Mouse (Mus musculus) T-helper 17 cell (primary cell): ENCODE data around the gene Wwtr1.

Experiments used
- in situ Hi-C, 2 experiments: fragments of 300-600 bp; cut with MboI, MseI; formaldehyde crosslinking; loops; 1 replicate in 1 of 2; 2 replicates in 1 of 2; pipeline ENCODE4 v1.15.1; 2025; ENCODE audit warnings: high pct_unique_total_duplicates in 2 of 2

The Wwtr1 gene

DNA sequence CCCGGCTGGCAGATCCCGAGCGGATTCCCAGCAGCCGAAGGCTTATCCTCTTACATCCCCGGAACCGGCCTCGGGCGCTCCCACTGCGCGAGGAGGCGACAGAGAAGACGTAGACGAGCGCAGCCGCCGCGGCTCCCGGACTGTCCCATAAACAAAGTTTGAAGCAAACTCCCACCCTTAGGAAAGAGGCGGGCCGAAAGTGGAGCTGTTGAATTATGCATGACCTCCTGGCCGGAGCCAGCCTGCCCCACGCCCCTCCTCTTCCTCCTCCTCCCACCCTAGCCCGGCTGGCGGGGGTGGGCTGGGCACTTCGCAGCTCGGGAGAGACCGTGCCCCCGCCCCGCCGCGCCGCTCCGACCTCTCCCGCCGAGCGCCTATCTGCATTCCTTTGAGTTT is at the start of gene Wwtr1:
Gene Wwtr1, minus strand, starts transcription at position 251 of the 396 bp plus-strand sequence.
- in situ Hi-C loops: no loop called here

DNA sequence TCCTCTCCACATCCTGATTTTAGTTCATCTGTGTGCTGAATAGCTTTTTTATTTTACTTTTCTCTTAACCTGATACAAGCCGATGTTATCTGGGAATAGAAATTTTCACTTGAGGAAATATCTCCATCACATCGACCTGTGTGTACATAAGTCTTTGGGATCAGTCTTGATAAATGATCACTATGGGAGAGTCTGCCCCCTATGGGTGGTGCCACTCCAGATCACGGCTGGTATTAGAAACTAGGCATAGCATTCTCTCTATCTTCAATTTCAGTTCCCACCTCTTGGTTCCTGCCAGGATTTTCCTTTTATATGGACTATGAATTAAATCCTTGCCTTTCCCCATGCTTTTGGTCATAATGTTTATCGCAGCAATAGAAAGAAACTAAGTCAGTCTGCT is 44.0 kb upstream of the Wwtr1 start:
- in situ Hi-C loops: loop anchor here in 1 of 2 experiments (25.0 kb wide), 1 partner anchor 1607 kb away; no protein-coding TSS in a partner anchor

DNA sequence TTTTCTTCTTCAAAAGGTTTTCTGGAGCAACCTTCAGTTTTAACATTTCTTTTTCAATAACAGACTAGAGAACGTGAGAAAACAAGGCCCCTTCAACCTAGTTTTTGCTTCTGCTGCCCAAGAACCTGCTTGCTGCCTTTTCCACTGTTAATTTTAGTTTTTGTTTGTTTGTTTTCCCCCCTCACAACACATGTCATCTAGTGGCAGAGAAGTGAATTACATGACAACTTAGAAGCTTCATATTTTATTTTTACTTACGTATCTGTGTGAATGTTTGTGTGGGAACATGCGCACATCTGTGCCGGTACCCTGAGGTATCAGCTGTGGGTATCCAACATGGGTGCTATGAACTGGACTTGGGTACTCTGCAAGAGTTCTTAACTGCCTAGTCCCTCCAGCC is 39.9 kb upstream of the Wwtr1 start:
- in situ Hi-C loops: loop anchor here in 1 of 2 experiments (25.0 kb wide), 1 partner anchor 1603 kb away; no protein-coding TSS in a partner anchor

DNA sequence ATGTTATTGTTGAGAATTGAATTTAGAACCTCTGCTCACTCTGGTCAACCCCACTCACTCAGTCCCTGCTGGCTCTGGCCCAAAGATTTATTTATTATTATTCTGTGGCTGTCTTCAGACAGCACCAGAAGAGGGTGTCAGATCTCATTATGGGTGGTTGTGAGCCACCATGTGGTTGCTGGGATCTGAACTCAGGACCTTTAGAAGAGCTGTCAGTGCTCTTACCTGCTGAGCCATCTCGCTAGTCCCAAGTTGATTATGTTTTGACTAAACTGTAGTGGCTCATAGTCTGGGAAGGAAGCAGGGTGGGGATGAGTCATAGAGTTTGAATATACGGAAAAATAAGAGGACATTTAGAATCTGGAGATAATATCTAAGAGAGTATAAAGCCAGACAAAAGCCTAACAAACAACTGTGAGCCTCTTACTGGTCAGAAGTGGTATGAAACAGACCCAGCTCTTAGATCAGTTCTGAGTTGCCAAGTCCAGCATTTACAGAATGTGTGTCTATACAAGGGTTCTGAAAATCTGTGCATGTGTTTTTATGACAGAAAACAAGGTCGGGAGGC is 36.8 kb upstream of the Wwtr1 start:
- in situ Hi-C loops: loop anchor here in 1 of 2 experiments (25.0 kb wide), 1 partner anchor 1600 kb away; no protein-coding TSS in a partner anchor

DNA sequence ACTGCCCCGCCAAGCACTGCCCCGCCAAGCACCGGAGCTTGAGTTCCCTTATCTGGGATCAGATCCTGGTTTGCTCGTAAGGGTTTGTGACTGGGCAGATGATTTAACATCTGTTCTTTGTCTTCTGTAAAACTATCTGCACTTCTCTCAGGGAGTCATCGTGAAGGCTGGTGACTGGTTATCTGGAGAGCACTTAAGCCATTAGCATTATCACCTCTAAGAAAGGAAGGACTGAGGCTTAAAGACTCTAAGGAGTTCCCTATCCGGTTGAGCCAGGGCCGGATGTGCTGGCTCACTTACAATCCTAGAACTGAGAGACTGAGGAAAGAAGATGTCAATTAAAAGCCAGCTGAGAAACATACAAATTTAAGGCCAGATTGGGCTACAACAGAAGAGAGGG is 36.1 kb upstream of the Wwtr1 start:
- in situ Hi-C loops: loop anchor here in 1 of 2 experiments (25.0 kb wide), 1 partner anchor 1599 kb away; no protein-coding TSS in a partner anchor

DNA sequence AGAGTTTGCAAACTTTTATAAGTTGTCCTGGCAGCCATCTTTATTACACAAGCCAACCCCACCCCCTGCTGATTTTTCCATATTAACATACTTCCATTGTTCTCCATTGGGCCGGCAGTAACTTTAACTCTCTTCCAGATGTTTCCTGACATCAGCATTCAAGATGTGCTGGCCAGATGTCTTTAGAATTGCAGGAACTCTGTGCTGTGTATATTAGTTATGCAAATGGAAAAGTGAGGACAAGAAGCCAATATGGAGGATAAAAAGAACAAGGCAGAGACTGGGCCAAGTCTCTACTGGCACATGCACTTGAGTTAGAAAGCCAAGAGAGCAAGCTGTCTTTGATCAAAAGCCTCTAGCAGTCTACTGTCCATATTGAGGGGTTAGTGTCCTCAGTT is 28.9 kb upstream of the Wwtr1 start:
- in situ Hi-C loops: loop anchor here in 1 of 2 experiments (25.0 kb wide), 1 partner anchor 1592 kb away; no protein-coding TSS in a partner anchor

DNA sequence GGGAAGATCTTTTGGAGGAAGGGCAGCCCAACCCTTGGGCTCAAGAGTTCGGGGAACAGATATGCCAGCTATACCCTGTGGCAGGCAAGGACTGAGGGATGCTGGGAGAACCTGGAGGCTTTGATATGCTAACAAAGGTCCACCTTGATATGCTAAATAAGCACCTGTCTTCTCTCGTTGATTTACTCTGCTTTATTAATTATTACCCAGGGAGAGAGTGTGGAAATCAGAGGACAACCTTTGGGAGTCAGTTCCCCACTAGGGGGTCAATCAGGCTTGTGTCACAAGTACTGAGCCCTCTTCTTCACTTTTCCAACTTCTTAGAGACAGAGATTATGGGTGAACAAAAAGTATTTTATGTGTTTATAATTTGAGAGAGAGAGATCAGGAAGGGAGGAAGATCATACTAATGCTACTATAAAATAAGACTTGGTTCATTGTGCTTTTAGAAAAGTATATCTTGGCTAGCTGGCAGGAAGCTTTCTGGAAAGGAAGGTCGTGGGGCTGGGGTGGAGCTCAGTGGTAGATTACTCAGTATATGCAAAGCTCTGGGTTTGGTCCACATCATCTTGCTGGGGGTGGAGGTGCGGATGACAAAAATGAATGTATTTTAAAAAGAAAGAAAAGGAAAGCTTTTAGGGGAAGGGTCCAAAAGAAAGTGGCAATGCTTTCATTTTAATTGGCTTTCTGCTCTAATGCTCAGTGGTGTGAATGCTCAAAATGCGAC is 28.3 kb upstream of the Wwtr1 start:
- in situ Hi-C loops: loop anchor here in 1 of 2 experiments (25.0 kb wide), 1 partner anchor 1592 kb away; no protein-coding TSS in a partner anchor

DNA sequence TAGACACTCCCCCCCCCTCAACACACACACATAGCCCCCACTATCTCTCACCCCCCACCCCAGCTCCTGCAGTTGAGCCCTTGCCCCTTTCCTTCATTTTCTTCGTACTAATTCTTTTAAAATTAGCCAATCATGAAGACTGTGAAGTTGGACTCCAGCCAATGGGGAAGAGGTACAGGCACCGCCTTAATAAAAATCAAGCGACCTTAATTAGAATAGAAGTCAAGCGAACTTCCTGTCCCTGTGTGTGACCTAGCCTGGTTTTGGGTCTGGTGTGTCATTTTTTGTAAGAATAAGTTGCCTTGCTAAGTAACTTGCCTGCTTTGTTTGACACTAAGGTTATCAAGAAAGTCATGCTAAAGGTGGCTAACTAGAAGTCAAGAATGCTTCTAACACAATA is 26.9 kb upstream of the Wwtr1 start:
- in situ Hi-C loops: loop anchor here in 1 of 2 experiments (25.0 kb wide), 1 partner anchor 1590 kb away; no protein-coding TSS in a partner anchor

DNA sequence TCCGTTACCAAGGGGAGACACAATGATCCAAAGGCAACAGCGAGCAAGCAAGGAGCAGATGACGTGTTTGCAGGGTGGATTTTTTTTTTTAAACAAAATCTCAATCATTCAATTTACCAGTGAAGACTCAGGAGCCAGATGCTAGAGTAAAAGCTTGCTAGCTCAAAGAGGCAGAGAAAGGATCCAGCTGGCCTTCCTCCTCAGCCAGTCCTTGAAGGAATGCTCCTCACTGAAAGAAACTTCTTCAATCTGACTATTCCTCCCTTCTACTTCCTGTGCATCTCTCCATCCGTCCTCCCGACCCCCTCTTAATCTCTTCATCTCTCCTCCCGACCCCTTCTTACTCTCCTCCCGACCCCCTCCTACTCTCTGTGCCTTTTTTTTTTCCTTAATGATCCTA is 20.9 kb upstream of the Wwtr1 start:
- in situ Hi-C loops: no loop called here

DNA sequence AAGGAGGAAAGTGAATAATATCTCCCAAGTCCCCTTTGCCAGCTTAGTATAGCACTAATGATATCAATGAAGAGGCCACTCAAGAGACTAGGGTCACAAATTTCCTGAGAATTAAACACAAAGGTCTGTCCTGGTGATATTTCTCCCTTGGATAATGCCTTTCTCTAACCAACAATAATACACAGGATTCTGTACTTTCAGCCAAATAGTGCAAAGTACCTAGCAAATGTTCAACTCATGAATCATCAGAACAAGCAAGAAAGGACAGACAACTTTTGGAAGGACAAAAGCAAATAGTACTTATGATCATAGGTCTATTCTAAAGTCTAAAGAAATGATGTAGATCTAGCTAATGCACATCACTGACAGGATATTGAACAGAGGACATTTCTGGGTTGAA is 19.8 kb upstream of the Wwtr1 start:
- in situ Hi-C loops: no loop called here

DNA sequence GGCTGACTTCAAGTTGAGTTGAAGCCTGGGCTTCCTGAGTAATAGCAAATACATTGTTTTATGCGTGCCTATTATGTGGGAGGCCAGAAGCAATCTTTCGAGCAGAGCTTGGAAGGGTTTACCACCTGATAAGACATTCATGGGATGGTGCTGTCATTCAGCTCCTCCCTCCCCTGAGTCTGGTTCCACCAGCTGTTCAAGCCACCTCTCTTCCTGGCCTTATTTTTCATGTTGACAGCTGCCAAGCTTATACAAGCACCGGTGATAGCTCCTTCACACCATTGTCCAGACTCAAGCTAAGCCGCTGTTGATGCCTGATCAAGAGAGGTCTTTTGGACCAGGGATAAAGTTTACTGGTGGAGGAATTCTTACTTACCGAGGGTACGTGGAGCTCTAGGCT is 10.3 kb upstream of the Wwtr1 start:
- in situ Hi-C loops: no loop called here

DNA sequence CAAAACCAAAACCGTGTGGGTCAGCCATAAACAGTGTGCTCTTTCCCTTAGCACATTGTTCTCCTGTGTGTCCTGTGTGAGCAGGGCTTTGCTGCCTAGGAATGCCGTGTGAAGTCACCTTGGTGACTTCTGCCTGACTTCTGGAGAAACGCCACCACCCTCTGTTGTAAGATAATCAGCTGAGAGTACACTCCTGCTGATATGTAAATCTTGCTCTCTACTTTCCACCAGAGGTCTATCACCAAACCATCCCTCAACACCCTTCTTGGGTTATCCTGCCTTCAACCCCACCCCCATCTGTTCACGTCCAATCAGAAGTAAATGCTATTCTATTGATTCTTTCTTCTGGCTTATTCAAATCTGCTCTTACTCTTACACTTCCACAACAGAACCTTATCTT is 7.8 kb upstream of the Wwtr1 start:
- in situ Hi-C loops: no loop called here

DNA sequence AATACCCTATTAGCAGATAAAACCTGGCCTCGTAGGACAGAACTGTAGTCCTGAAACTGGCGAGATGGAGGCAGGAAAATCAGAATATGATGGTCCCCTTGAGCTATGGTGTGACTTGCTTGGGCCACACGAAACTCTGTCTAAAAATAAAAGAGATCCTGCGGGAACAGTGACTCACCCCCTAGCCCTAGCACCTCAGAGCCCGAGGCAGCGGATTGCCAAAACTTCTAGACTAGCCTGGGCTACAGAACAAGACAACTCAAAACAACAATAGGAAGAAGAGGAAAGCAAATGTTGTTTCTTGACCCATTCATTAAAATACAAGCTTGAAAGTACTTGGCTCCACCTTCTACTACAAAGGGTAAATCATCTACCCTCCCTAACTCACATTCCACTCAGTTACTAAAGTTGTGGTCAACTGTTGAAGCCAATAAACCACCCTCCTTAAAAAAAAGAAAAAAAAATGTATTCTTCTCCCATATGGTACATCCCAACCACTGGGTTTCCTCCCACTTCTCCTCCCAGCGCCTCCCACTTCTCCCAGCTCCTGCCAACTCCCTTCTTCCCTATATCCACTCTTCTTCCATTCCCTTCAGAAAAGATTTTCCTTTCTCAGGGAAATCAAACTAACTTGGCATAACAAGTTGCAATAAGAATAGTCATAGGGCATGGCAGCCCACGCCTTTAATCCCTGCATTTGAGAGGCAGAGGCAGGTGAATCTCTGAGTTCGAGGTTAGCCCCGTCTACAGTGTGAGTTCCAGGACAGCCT is 4.9 kb upstream of the Wwtr1 start:
- in situ Hi-C loops: no loop called here

DNA sequence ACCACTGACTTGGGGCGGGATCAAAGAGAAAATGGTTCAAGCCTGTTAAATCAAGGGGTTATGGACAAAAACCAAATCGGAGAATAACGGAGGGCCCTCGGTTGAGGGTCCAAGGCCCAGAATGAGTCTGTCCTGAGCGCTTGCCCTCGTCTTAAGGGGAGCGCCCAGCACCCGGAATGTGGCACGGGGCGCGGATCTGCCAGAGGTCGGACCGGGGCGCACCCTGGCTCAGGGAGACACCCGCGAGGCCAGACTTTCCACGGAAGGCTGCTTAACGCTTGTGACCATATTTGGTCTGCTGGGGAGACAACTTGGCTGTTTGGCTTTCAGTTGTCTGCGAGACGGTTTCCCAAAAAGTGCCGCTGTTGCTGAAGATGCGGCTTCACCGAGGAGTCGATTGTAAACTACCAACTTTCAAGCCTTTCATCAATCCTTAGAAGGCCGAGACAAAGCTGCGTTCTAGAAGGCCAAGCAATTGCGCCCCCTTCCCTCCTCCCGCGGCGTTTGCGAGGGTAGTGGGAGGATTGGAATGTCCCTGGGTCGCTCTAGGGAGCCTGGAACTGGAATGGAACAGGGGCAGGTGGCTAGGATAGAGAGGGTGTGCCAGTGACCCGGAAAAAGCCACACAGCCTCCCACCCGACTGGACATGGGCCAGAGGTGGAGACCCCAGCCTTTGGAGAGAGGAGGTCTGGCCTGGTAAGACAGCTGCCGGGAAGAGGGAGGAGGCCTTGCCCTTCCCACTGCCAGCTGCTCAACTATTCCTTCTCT is 530 bp upstream of the Wwtr1 start:
- in situ Hi-C loops: no loop called here

DNA sequence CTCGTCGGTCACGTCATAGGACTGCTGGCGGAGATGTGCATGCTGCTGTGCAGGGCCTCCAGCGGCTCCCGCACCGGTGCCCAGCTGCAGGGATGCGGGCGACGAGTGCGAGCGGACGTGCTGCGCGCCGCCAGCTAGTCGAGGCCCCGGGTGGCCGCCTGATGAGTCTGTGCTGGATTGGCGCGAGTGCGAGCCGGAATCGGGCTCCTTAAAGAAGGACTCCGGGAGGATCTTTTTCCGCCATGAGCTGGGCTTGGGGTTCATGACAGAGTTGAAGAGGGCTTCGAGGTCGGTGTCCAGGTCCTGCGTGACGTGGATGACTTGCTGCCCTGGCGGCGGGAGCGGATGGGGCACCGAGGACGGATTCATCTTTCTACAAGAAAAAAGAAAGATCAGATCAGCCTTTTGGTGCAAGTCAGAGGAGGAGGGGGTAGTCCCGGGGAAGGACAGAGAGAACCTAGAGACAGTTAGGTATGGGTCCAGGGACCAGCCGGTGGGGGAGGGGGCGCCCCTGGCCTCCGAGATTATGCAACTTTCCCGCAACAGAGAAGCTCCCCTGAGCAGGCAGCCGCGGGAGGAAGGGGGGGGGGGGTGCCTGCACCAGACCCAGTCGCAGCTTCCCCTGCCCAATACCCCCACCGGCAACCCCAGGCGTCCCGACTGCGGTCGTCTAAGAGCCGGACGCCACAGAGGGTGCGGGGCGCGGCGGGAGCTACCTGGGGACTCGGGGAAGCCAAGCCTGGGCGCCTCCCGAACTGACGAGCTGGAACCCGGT is 638 bp downstream of the Wwtr1 start:
- in situ Hi-C loops: no loop called here

DNA sequence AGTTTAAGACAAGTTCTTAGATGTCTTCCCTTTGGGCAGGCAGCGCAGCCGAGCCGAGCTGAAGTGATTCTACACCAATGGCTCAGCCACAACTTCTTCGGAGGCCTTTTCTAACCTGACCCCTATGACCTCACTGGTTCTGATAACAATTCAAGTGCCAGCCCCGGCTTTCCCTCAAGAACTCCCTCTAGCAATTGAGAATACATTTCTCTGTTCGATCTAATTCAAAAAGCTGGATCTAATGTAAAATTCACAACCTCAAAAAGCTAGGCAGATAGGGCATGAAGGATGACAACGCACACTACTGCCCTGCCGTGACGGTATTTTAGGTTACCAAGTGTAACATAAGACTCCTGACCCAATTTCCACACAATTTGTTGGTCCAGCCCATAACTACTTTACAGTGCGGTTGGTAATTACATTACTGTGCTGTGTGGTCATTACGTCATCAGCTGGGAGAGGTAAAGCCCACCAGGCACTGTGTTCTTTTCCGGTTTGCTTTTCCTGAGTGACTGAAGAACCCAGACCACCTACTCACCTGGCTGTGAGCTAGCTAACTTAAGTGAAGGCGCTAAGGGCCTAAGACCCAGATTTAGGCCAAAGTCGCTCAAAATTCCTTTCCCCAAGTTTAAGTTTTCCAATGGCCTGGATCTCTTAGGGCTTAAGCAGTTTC is 1.7 kb downstream of the Wwtr1 start:
- in situ Hi-C loops: no loop called here

DNA sequence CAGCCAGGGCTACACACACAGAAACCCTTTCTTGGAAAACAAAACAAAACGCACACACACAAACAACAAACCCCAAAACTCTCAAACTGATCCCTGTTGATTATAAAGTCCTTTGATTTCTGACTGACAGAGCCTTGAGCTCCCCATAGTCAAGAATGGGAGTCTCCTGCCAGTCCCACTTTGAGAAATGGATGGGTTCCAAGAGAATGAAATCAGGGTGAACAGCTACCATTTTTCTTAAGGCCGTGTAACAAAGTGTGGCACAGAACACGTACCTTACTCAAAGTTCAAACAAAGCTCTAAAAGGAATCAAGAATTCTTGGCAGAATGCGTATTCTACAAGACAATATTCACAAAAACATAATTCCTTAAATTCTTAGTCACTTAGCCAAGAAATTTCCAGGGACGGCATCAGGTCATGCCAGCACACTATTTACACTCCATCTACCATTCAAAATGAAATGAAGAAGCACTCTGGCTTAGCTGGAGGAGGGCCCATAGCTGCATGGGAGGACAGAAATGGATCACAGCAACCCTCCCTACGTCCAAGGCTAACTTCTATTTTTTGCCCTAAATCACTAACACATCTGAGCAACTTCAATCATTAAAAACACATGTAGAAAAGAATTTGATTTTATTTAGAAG is 3.3 kb downstream of the Wwtr1 start:
- in situ Hi-C loops: no loop called here

DNA sequence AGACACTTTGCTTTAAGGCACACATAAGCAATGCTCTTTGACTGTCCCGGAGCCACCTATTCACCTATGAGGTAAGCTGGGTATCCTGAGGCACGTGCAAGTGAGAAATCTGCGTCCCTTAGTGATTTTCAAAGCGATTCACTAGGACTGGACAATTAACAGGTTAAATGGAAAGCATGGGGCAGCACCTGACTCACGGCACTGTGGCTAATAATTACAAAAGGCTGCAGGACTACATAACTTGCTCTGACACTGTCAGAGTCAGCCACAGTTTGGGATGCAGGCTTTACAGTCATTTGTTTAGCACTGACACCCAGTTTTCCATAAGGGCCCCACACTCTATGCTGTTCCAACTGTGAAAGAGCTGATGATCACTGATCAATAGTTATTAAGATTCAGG is 9.1 kb downstream of the Wwtr1 start:
- in situ Hi-C loops: no loop called here

DNA sequence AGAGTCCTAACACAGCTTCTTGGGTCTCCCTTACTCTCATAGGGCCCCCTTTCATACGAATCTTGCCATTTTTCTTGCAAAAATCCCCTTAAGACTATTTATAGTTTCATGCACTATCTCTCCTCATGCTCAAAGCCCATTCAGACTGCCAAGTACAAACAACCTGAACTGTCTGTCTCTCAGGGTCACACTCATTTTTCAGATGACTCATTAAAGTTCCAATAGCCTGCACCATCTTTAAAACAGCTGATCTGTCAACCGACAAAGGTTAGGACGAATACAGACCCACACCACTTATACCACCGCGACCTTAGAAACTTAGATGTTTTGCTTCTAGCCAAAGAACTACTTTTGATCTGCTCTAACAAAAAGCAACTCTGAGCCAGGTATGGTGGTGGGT is 12.1 kb downstream of the Wwtr1 start:
- in situ Hi-C loops: no loop called here
